Mouse (Mus musculus): ENCODE results near the gene Calm2.

Gene Calm2

DNA sequence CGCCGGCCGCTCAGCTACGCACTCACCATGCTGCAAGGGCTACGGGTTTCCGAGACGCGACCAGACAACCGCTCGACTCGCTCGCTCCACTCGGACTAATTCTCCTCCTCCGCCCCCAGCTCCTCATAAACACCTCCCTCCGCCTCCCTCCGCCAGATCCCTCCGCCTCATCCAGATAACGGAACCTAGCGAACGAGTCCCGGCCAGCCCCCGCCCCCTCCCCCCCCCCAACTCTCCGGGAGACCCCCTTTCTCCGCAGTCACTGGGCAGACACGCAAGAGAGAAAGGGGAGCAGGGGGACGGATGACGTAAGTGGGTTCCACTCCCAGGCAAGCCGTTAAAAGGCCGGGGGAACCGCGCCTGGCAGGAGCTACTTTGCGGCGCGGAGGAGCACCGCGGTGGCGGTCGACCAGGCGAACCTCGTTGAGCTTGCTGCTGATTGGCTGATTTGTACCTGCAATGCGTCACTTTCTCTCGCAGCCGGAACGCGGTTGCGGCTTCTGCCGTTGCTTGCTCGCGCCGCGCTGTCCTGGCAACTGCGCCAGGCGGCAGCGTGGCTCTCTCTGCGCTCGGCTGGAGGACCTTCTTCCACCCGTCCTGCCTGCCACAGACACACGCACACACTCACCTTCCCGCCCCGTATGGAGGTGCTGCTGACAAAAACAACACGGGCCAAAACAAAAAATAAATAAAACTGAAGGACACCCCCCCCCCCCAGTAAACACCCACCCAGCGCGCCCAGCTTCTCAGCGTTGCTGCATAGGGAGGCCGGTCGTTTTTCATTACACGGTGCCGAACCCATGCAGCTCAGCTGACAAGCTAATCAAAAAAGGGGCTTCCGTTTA lies at the start of gene Calm2:
Calm2 (minus strand) TSS at position 169 of the 845 bp plus-strand sequence.
- peak; percentile 97 to 98 for DNase-seq (ENCODE audit: low spot score in 2 of 2)

DNA sequence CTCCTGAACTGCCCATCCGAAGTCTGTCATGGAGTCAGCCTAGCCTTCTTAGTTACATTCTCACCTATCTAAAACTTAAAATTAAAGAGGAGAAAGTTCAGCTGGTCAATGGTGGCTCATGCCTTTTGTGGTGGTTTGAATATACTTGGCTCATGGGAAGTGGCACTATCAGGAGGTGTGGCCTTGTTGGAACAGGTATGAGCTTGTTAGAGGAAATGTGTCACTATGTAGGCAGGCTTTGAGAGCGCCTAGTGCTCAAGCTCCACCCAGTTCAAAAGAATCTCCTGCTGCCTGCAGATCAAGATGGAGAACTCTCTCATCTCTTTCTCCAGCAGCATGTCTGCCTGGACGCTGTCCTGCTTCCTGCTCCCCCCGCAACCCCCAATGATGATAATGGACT lies 48.8 kb upstream of the Calm2 start:
- DNase-seq (ENCODE audit: low spot score in 2 of 2) = no peak

GRCm38 (mm10) chr17:87494310-87494709 lies 47.6 kb upstream of the Calm2 start:
- no peak for DNase-seq (ENCODE audit: low spot score in 2 of 2)

DNA sequence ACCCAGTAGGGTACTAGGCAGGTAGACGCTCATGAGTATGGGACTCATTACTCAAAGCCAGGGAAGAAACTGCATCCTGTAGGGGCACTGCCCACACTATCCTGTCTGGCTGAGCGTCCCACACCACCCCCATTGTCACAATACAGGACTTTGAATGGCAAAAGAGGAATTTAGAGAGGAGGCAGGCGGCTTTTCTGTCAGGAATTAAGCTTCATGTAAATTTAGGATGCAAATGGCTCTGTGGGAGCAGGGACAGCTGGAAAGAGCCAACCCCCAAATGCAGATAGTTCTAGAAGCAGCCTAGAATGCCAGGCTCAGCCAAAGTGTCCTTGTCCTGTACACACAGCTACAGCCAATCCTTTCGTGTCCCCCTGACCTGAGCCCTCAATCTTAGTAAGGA lies 45.6 kb upstream of the Calm2 start:
- no peak for DNase-seq (ENCODE audit: low spot score in 2 of 2)

DNA sequence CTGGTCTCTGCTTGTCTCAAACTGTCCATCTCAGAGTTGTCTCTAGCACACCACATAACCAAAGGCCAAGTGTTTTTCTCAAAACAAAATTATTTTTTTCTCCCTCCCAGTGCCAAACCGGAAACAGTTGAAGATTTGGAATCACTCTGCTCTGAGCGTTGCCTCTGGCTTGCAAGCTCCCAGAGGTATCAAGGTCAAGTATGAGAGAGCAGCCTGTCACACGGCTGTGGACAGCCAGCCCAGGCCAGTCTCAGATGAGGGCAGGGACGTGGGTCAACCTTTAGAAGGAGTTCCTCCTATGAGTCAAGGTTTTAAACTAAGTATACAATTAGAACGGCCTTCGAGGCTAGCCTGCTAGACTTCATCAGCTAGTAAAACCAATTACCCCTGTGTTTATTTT lies 43.6 kb upstream of the Calm2 start:
- peak; percentile 35 to 42 for DNase-seq (ENCODE audit: low spot score in 2 of 2)

DNA sequence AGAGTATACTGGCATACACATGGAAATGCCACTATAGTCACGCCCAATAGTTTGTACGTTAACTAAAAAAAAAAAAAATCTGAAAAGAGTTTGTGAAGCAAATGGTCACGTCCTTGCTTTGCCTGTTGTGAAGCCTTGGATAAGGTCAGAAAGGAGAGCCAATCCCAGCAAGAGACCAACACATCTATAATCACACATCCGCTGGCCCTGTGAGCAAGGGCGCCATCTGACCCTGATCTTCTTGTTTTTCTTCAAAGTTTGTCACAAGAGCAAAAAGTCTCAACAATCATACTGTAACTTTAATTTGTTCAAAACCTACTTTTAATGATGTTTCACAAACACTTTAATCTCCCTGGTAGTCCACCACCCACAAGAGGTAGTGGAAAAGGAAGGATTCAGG lies 39.0 kb upstream of the Calm2 start:
- DNase-seq (ENCODE audit: low spot score in 2 of 2) = no peak

- DNase-seq (ENCODE audit: low spot score in 2 of 2) = no peak
These were observed 36.1 kb upstream of the Calm2 start for GRCm38 (mm10) chr17:87482867-87483266.

GRCm38 (mm10) chr17:87478569-87478968 lies 31.8 kb upstream of the Calm2 start:
- no peak for DNase-seq (ENCODE audit: low spot score in 2 of 2)

DNA sequence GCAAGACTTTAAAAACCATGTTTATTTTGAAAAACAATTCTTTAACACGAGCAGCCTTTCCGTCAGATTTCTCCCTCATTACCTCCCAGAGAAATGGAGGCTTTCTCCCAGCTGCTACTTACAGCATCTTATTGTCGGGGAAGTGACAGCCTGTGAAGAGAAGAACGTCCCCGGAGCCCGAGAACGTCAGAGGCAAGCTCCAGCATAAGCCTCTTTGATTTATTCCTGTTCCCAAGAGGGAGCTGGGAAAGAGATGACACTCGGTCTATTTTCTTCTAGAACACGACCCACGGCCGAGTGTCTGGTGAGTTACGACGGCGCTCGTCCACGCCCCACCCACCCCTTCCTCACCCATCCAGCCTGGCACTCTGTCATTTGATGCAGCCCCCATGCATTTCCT lies 30.9 kb upstream of the Calm2 start:
- DNase-seq (ENCODE audit: low spot score in 2 of 2) = no peak

DNA sequence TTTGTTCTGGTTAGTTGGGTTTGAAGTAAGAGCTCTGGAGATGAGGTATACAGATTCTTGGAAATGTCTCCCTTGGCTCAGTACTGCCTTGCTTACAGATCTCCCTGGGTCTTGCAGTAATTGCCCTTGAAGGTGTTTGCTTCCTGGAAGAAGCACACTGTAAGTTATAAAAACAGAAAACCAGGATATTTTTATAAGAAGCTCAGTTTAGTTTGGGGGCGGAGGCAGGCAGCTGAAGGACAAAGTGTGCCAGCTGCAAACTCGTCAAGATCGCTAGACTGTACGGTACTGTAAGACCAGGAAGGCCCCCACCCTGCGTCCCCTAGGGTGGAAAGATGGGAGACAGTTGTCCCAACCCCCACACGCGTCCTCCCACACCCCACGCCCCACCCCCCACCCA lies 28.6 kb upstream of the Calm2 start:
- no peak for DNase-seq (ENCODE audit: low spot score in 2 of 2)

- DNase-seq (ENCODE audit: low spot score in 2 of 2) = peak in 1 of 2 experiments; percentile 16
These were observed 27.7 kb upstream of the Calm2 start for GRCm38 (mm10) chr17:87474501-87474795.

GRCm38 (mm10) chr17:87473736-87474500 lies 27.2 kb upstream of the Calm2 start:
- DNase-seq (ENCODE audit: low spot score in 2 of 2) = peak; percentile 19 to 28

DNA sequence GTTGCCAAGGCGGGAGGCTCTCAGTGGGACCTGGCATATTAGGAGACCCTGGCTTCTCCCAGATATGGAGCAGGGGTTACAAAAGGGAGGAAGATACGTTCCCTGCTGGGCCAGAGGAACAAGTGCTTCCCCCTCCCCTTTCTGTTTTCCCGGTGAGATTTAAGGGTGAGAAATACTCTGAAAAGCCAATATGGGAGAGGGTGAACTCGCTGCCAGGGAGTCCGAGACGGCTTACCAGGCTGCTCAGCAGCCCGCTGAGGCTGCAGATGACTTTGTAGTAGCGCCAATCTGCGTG lies 26.7 kb upstream of the Calm2 start:
- no peak for DNase-seq (ENCODE audit: low spot score in 2 of 2)

GRCm38 (mm10) chr17:87472879-87473278 lies 26.1 kb upstream of the Calm2 start:
- no peak for DNase-seq (ENCODE audit: low spot score in 2 of 2)

- no peak for DNase-seq (ENCODE audit: low spot score in 2 of 2)
These were observed 24.9 kb upstream of the Calm2 start for GRCm38 (mm10) chr17:87471661-87472060.

GRCm38 (mm10) chr17:87470797-87471196 lies 24.1 kb upstream of the Calm2 start:
- DNase-seq (ENCODE audit: low spot score in 2 of 2) = no peak

DNA sequence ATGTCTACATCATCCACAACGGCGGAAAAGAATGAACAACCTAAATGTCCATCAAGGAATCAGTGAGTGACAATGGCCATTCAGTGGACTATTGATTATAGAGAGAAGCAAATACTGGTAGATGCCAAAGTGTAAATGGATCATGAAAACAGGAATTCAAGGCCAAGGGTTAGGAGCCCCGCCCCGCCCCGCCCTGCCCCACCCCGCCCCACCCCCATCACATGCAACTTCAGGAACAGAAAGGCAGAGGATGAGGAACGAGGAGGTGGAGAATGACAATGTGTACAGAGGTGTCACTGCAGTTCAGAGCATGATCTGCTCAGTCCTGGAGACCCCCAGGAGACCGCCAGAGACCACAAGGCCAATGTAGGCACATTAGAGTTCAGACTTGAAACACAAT lies 23.5 kb upstream of the Calm2 start:
- DNase-seq (ENCODE audit: low spot score in 2 of 2) = no peak

- no peak for DNase-seq (ENCODE audit: low spot score in 2 of 2)
These were observed 22.7 kb upstream of the Calm2 start for GRCm38 (mm10) chr17:87469428-87469827.

- no peak for DNase-seq (ENCODE audit: low spot score in 2 of 2)
These were observed 21.9 kb upstream of the Calm2 start for GRCm38 (mm10) chr17:87468616-87469015.

- no peak for DNase-seq (ENCODE audit: low spot score in 2 of 2)
These were observed 14.8 kb upstream of the Calm2 start for GRCm38 (mm10) chr17:87461499-87461896.

DNA sequence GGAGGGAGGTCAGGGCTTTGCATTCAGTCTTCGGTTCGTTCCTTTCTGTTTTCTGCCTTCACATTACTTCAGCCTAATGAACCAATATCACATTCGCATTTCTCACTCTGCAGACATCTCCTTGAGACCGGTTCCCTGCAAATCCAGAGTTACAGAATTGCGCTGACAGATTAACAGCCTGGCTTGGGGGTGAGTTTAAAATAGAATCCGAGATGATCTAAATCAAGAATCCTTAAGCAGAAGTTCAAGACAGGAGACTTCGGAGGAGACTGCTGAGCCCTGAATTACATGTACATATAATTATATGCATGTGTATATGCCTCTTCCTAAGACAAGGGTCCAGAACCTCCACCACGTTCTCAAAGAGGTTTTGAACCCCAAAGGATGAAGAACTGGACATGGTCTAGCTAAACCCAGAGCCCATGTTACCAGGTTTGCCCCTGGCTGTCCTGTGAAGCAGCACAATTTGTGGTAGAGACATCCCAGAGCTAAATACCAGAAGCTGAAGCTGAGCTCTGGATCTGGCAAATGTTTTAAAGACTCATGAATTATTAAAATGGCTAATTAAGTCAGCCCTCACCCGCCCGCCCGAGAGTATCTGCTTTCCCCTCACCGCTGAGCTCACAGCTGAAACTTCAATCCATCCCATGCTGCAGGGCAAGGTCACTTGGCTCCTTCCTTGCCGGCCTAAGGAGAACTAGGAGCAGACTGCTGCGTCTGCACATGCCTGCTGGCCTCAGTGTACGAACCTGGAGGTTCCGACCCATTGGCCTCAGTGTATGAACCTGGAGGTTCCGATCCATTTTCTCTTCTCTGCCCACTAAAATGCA lies 14.1 kb upstream of the Calm2 start:
- no peak for DNase-seq (ENCODE audit: low spot score in 2 of 2)

All from heart, adult 9 months (tissue).